Mouse (Mus musculus) left cerebral cortex, postnatal 4 days (tissue): ENCODE data around the gene Mtnr1b. TPM values are rescaled to one million over a fixed set of nuclear protein-coding genes. Genes with fewer than 3 reads are reported as not detected.
"Not testable (repeated sequence)": the region's sequence is repeated elsewhere in the genome, so short reads cannot be mapped to it uniquely, and the experiment has no call there.

Experiments
- DNase-seq: peaks from one replicate; pipeline ENCODE4 v3.0.0-alpha.2; 2022
- intact Hi-C: fragments of 180-260 bp; cut with DNase I; formaldehyde crosslinking; loops from one replicate; pipeline ENCODE4 v1.15.1; 2025
- total RNA-seq, 2 experiments: library from RNA; stranded (reverse); gene quantifications; 2 replicates each; pipeline ENCODE4 v1.2.3; 2021

Mtnr1b gene
- total RNA-seq: not detected

DNA sequence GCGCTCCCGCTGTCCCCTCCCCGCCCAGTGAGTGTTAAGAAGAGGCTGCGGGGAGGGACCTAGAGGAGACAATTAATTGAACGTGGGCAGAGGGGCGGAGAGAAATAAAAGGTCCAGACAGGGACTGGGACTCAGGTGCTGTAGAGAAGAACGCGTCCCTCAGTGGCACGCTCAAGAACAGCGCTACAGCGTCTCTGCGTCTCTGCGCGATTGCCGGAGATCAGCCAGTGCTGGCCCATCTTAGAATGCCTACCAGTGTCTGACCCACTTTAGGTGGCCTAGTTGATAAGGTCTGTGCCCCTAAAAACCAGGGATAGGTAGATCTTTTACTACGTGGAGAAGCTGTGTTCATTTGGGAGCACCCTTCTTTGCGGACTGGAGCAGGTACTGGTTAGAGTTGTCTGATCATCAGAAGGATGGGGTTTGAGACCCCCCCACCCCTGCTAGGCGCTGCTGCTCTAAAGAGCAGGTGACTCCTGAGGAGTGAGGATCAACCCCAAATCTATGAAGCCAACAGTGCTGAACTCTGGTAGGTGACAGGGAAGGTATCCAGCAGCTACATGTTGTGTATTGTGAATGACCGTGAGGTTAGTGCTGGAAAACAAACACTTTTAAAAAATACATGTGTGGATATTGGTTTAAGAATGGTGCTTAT lies at the start of gene Mtnr1b:
Gene Mtnr1b, minus strand, starts transcription at position 51 of the 655 bp plus-strand sequence.
- DNase-seq: no peak
- intact Hi-C loops: no loop called here

DNA sequence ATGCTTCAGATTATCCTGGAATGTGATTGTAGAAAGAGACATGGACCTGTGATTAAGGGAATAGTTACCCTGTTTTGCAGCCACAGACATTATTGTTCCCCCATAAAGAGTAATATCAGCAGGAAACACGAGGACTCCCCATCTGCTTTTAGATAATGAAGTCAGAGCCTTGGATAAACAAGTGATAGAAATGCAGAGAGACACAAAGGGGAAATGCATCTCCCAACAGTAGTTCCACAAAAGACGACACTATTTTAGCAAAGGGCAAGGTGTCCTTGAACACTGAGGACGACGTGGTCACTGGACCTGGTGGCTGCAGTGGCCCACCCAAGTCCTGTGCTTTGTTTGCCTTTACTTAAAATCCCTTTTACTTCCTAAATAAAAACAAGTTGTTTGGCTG lies 45.9 kb upstream of the Mtnr1b start:
- intact Hi-C loops: no loop called here

DNA sequence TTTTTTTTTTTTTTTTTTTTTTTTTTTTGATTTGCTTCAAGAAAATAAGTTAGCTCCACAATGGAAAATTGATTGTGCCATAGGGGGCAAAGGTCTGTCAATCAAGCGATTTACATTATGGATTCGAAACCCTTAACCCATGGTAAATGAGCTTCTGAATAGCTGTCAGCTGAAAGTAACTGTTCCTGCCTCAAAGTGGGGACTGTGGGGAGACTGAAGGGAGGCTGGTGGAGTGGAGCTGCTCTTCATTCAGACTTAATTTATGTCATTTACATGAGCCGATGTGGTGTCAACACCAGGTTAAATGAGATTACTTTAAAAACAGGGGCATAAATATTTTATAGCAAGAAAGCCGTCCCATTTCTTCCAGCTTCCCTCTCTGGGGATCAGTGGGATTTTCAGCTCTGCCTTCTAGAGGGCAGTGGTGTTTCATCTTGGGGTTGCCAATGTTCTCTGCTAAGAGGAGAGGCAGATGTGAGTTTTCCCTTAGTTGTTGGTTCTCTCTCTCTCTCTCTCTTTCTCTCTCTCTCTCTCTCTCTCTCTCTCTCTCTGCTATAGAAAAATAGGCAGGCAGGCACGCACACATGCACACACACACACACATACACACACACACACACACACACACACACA lies 45.1 kb upstream of the Mtnr1b start:
- DNase-seq: no peak
- intact Hi-C loops: no loop called here

More for the DNA sequence above, 45.9 kb upstream of the Mtnr1b start:
- DNase-seq: no peak

DNA sequence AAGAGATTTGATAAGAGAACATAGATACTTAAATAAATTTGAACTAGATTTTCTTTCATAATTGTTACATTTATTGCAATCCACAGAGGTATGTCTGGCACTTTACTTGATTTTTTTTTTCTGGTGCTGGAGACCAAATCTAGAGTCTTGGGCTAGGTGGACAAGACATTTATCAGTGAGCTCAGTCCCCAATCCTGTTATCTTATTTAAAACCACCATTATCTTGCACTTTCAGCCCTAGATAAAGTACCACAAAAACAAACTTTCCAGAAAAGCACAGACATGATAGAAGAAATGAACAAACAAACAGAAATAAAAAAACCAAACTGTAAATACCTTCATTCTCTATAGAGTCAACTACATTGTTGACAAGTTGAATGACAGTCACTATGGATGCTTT lies 42.2 kb upstream of the Mtnr1b start:
- intact Hi-C loops: no loop called here
- no peak for DNase-seq

DNA sequence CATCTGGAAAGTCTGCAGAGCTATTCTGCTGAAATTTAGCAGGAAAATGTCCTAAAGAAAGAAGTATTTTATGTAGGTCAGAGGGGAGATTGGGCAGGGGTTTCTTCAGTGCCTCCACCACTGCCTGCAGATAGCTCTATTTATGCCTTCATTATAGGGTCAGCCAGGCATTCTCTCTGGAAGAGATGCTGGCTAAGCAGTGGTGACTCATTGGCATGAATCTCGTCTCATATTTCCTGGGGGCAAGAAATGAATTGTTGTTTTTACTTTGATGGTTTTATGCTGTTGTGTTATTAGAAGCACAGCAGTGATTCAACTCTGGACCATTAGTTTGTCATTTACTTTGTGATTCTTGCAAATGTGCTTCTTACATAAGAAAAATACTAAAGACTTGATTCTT lies 38.4 kb upstream of the Mtnr1b start:
- intact Hi-C loops: no loop called here

DNA sequence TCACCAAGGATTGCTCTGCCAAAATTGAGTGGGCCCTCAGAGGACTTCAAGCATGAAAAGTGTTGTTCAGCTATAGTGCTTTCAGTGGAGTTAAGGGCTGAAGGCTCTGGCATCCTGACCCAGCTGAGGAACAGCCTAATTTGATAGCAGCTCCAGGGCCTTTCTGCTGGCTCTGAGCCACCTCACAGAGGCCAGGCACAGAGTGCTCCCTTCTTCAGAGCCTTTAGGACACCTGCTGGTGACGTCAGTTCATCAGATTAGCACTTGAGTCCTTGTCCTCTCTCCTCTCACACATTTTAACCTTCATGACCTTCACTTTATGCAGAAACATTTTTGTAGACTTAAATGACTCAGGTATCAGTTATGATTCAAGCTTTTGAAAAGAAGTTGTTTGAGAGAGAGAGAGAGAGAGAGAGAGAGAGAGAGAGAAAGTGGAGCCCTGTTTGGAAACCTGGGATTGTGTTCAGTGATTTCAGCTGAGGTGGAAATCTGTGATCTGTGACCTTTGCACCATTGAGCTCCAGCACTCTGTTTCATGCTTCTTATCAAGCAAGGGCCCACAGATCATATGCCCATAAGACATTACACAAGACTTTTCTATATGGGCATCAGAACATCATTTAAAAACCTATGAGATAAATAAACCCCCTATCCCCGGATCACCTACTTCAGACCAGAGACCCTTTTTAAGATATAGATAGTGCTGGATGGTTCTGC lies 35.2 kb upstream of the Mtnr1b start:
- DNase-seq: no peak
- intact Hi-C loops: no loop called here

More for the DNA sequence above, 38.4 kb upstream of the Mtnr1b start:
- no peak for DNase-seq

DNA sequence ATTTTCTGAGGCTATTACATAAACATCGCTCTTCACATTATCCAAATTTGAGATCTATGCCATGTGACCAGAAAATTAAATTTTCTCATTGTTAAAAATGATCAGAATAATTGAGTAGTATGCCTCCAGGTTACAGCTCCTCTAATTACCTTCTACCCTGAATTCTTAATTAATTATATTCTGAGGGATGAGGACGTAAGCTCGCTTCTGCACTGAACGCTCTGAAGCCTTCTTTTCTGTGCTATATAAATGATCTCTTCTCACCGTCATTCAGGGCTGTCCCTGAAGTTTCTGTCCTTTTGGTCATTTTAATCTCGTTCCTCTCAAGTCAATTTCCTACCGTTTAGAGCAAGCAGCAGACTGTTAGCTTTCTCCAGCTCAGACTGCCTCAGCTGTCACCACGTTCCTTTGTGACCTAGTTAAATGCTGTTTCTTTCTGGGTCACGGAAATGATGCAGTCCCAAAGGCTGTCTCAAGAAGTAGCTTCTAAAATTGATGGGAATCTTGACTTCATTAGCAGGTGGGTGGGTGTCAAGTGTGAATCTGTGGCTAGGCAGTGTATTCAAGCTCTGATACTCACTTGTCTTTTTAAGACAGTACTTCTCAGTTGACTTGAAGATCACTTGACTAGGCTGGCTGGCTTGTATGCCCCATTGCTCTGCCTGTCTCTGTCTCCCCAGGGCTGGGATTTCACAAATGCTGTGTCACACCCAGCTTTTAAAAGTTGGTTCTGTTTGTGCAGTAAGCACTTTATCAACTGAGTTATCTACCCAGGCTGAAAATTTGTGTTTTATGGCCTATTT lies 29.8 kb upstream of the Mtnr1b start:
- intact Hi-C loops: no loop called here
- DNase-seq: no peak

DNA sequence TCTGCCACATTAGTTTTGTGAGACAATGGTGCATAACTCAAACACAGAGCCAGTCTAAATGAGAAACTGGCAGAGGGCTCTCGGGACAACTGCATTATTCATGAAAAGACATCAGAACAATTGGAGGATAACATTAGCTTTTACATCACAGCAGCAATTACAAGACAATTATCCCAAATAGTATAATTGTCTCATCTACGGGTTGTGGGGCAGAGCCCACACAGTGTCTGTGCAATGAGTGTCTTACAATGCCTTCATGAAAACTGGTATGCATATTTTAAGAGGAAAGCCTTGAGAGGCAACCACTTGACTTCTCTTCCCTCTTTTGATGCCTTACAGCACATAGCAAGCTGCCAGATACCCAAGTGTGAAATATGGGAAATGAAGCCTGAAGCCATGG lies 23.8 kb upstream of the Mtnr1b start:
- DNase-seq: no peak
- intact Hi-C loops: no loop called here

DNA sequence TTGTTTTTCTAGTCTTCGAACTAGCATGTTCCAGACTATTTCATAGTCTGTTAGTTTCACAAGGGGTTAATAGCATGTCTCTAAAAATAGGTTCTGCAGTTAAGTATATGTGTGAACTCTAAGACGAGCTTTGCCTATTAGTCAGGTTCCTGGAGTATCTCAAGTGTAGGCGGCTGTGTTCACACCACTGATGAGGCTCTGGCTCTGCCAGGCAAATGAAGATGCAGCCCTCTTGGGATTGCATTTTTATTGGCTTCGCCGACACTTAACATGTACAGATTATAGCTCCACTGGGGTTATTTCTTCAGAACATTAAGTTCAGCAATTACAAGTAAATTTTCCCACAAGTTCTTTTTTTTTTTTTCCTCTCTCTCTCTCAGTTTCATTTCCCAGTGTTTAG lies 12.4 kb upstream of the Mtnr1b start:
- intact Hi-C loops: no loop called here
- no peak for DNase-seq

DNA sequence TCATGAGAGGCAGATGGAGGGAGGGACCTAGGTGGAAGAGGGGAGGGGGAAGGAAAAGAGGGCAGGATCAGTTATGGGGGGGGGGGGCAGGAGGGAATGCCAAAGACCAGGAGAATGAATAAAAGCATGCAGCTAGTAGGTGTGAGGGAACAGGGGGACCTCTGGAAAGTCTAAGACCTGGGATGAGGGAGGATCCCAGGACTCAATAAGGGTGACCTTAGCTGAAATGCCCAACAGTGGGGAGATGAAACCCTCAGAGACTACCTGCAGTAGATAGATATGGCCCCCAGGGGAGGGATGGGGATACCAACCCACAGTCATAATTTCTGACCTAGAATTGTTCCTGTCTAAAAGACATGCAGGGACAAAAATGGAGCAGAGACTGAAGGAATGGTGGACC lies 6.4 kb upstream of the Mtnr1b start:
- intact Hi-C loops: loop anchor here (1.0 kb wide), 1 partner anchor 195 kb away; no protein-coding TSS in a partner anchor

DNA sequence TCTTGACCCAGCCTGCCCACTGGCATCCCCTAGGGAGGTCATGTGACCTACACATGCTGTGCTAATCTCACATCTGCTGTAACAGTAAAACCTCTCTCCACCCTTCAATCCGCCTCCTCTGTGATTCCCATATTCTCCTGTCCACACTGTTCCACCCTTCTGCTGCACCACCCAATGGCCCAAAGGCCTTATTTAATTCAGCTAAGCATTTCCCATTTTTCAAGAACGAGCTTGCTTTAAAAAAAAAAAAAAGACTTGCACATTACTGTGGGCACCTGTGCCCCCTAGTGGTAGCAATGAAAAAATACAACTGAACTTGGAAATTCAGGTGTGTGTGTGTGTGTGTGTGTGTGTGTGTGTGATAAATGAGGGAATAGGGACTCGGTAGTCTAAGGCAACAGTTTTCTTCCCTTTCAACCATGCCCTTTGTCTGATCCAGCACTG lies 5.8 kb upstream of the Mtnr1b start:
- intact Hi-C loops: loop anchor here (1.0 kb wide), 1 partner anchor 195 kb away; no protein-coding TSS in a partner anchor
- peak; percentile 16 for DNase-seq

More for the DNA sequence above, 6.4 kb upstream of the Mtnr1b start:
- DNase-seq: no peak

DNA sequence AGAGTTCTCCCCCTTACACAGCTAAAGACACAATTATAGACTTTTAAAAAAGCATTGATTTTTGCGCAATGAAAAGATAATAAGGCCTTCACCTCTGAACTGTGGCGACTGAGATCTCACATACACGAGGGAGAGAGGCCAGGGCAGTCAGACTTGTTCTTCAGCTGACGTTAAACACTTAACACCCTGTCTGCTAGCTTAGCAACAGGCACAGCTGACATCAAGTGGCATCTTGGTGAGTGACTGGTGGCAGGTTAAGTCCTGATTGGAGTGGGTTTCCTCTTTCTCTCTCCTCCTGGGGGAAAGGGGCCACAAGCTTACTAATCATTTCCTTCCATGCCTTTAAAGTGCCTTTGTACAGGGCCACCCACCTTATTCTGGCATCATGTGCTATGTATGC lies 4.3 kb downstream of the Mtnr1b start:
- intact Hi-C loops: no loop called here
- DNase-seq: no peak

DNA sequence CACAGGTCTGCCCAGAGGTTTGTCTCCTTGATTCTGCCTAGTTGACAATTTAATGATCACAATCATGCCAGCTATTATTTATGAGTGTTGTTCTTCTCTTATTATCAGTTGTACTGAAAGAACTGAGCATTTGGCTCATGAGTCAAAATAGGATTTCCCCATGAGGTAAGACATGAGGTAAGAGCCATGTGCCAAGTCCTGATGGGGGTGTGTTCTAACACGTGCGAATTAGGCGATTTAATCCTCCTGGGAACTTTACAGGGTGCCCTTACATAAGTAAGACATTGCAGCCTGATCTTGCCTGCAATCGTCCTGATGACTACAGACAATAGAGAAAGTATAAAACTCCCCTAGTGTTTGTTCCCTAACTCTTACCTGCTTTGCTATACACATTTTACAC lies 4.9 kb downstream of the Mtnr1b start:
- intact Hi-C loops: no loop called here

DNA sequence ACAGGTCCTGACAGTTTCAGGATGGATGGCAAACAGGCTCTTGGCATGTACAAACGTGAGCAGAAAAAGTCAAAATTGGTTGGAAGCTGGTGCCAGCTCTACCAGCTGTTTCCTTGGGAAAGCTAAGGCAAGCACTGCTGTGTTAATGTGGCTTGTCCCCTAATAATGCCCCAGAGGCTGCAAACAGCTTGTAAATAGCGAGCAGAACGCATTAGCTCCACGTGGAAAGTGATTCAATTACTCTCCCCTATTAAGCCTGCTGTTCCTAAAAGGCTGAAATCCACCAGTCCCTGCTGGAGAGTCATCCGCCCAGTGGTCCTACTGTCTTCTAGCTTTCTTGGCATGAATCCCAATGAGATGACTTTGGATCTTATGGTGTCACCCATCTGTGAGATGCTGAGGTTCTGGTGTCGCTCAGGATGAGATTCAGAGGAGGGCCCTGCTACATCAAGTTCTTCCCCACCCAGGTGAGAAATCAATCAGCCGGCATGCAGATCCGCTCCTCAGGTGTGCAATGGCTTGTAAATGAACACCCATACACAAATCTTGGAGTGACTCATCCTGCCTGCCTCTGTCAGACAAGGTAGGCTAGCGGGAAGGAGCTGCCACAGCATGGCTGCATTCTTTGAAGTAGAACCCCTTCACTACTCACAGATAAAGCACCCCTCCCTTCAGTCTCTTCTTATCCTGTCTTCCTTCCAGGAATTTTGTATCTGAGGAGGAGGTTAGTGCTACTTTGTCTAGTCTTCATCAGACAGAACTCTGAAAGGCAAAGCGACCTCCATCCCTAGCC lies 7.9 kb downstream of the Mtnr1b start:
- intact Hi-C loops: no loop called here
- peak; percentile 38 for DNase-seq

More for the DNA sequence above, 4.9 kb downstream of the Mtnr1b start:
- no peak for DNase-seq

DNA sequence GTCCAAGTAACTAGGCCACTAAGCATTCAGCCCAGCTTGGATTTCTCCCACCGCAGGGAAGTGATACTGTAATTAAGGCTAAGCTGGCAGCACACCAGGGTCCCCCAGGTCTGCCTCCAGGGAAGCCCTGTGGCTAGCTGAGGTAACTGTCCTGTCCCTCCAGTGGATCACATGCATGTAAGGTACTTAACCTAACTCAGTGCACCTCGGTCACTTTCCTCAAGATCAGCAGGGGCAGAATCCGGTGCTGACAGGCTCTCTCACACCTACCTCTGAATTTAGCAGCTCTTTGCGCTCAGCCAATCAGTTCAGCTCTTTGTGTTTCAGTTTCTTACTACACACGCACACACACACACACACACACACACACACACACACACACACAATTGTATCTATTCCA lies 13.0 kb downstream of the Mtnr1b start:
- intact Hi-C loops: no loop called here
- DNase-seq: no peak

DNA sequence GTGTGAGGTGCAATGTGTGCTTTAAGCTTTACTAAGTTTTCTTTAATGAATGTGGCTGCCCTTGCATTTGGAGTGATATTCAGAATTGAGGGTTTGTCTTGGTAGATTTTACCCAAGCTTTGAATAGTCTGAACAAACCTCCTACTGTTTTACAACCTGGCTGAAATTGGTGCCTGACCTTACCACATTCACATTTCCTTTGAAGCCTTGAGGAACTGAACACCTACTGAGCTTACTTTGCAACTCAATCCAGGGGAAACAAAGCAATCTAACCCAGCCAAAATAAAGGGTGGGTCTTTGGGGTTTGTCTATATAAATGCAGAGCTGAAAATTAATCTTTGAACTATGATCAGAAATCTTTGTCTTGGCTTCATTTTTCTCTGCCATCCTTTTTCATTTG lies 23.6 kb downstream of the Mtnr1b start:
- DNase-seq: no peak
- intact Hi-C loops: no loop called here

DNA sequence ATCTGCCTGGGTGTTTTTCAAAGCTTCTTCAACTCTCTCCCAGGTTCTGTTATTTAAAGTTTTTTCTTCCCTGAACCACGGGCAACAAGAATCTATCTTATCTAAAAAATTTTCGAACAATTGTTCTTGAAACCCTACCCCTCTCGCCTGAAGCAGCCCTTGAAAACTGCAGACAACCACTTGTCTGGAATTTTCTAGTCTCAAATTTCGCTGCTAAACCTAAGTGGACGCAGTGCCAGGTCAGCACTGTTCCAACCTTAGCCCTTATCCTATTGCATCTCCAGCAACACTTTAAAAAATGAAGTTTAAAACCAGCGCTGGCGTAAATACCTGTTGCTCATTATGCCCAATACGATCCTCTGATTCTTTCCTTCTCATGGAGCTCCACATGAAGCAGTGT lies 29.0 kb downstream of the Mtnr1b start:
- intact Hi-C loops: no loop called here
- DNase-seq: no peak

DNA sequence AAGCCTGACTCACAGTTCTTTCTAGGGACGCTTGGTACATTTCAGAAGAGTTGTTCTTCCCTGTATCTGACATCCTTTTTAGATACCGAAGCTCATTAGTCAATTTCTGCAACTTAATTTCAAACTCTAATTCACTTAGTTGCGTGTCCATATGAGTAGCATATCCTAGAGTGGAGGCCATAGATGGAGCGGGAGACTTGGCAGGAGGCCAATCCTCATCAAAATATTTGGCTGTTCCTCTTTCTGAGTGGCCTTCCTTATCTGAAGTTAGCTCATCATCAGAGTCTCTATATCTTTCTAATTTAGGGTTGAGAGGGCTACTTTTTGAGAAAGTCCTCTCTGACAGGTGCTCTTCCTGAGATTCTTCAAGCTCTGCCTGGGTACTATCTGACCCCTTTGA lies 29.4 kb downstream of the Mtnr1b start:
- intact Hi-C loops: not testable (repeated sequence)

DNA sequence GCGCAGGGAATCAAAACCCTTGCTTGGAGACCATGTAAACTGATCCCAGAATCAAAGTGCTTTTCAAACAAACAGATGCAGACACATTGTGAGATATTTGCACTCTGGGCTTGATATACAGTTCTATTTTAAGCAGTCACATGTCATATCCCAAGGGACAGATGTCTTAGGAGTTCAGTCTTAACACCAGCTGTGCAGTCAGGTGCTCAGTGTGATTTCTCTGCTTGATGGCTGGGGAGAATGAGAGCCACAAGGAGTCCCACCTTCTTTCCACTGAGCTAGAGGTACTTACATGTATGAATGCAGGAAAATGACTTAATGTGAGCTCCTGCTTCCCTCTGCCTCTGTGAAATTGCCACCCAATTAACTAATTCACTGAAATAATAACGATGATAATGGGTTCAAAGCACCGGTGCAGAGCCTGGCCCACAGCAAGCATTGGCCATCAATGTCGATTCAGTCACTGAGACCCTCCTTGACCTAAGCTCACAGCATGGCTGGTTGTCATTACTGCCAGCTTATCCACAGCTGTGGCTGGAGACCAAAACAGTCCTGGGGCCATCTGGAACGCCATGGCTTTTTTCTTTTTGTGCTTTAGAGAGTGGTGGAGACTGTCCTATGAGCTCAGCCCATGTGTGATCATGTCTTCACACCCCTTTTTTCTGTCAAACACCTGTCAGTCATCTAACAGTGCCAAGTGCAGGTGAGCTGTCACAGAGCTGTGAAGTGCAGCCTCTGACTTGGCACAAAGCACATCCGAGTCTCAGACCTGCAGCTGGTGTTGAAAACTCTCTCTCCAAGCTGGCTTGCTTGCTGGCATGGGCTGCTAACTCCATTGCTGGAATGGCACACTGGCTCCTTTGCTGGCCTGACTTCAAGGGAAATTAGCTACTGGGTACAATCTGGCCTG lies 61.1 kb downstream of the Mtnr1b start:
- DNase-seq: peak; percentile 85
- intact Hi-C loops: no loop called here

More for the DNA sequence above, 29.4 kb downstream of the Mtnr1b start:
- not testable (repeated sequence) for DNase-seq
